Mouse (Mus musculus) MN1 (cell line): ENCODE data around the gene Exoc2.

Source experiments
- DNase-seq: peaks from one replicate; pipeline ENCODE4 v3.0.0-alpha.2; 2016; ENCODE audit warnings: low spot score

The Exoc2 gene

DNA sequence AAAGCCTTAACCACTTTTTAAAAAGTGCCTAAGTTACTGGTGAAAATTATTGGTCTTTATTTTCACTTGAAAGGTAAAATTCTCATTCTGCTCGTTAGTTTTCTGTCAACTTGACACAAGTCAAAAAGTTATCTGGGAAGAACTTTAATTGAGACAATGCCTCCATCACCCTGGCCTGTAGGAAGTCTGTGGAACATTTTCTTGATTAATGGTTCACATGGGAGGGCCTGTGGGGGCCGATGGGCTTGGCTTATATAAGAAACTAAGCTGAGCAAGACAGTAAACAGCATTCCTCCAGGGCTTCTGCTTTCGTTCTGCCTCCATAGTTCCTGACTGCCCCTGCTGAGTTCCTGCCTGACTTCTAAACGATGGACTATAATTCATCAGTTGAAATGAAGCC is 81.6 kb downstream of the Exoc2 start:
- no peak for DNase-seq

DNA sequence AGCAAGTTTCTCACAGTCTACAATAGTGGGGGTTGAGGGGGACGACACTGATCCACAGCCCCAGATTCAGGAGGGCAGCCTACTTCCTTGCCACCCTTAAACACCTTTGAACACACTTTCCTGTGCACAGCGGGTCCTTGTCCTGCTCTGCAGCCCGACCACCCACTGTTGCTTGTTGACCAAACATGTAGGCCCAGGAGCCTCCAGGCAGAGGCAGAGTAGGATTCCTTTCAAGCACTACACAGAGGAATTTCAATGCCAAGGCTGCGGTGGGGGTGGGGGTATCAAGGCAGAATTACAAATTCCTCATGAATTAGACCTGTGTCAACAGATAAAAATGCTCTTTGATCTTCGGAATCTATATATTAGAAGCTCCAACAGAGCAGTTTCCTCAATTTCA is 82.7 kb downstream of the Exoc2 start:
- DNase-seq: no peak

DNA sequence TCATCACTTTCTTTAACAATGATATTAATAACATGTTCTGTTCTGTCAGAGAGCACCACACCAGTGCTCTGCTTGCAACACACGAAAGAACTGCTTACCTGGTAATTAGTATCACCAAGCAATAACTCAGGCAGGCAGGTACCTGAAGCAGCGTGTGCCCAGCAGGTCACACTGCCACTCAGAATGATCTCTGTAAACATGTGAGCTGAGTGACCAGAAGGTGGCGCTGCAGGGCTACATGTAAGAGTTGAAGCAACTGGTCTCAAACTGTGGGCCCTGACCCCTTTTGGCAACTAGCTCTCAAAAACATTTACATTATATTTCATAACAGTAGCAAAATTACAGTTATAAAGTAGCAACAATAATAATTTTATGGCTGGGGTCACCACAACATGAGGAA is 85.4 kb downstream of the Exoc2 start:
- peak; percentile 48 for DNase-seq

DNA sequence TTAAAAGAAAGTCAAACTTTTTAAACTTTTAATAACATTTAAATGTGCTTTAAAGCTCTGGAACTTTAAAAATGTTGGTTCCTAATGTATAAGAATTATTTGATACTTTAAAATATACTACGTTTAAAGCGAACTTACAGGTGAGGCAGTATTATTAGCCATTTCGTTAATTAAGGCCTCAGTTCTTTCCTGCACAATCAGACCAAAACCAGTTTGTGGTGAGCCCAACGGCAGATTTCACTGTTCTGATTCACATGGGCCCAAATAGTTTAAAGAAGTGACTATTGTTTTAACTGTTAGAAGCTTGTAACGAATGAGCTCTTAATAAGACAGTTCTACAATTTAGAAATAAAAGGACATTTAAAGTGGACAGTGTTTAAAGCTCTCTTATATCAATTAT is 93.6 kb downstream of the Exoc2 start:
- DNase-seq: no peak

DNA sequence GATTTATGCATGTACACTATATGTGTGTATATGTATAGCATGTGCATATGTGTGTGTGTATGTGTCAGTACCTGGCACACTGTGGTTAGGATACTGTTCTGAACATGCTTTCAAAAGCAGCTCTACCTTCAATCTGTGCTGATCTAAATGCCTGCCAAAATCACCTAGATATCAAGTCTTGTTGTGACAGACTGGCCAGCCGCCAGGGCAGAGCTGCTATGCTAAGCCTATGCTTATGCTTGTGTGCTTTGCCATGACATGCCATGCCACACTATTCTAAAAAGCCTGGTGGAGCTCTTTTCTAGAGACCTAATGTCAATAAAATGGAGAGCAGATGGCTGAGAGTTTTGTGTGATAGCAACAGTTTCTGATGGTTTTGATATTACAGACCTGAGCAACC is 94.0 kb downstream of the Exoc2 start:
- no peak for DNase-seq

DNA sequence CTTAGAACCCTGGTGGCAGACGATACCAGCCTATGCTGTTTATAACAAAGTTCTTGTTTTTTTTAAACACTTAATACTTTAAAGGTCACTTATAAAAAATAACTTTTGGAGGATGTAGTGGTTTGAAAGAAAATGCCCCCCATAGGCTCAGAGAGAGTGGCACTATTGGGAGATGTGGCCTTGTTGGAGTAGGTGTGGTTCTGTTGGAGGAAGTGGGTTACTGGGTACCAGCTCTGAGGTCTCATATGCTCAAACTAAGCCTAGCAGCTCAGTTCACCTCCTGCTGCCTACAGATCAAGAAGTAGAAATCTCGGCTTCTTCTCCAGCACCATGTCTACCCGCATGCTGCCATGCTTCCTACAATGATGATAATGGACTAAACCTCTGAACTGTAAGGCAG is 98.1 kb downstream of the Exoc2 start:
- DNase-seq: no peak

DNA sequence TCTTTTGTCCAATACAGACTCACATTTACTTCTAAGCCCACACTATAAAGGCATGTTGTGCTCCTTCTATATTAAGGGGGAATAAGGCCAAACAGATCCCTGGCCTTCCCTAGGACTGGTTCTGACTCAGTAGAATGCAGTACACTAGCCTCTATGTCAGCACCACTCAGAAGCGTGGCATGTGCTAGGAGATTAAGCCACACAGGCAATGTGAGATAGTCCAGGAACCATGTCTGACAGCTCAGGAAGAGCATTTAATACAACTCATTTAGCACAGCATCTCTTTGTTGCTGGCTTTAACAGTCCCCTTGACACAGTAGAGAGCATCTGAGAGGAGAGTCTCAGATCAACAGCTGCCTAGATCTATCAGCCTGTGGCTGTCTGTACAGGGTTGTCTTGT is 100.4 kb downstream of the Exoc2 start:
- DNase-seq: peak; percentile 14

DNA sequence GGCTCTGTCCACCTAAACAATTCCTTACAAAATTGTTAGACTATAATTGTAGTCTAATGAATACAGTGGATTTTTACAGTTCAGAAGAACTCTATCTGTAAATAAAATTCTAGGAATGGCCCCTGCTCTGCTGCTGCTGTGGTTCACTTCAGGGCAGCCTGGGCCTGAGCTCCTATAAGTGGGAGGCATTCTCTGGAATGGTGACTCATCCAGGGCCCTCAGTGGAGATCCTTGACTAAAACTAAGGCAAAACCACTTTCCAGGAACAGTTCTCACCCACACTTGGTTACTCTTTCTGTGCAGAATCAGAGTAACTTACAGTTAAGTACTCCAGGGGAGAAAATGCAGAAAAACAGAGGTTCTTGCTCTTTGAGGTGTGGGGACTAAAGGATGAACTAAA is 108.4 kb downstream of the Exoc2 start:
- no peak for DNase-seq

DNA sequence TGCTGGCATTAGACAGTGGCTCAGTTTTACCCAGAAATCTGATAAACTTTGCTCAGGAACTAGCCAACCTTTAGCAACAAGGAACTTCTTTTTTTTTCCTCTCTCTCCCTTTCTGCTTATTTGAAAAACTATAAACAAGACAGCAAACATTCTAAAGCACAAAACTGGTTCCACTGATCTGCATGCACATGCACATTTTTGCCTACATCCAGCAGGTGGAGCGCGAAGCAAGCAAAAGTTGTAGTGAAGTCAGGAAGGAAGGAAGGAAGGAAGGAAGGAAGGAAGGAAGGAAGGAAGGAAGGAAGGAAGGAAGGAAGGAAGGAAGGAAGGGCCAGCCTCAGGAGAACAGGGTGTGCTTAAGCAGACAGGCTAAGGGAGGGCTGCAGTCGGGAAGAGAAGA is 109.9 kb downstream of the Exoc2 start:
- DNase-seq: no peak

DNA sequence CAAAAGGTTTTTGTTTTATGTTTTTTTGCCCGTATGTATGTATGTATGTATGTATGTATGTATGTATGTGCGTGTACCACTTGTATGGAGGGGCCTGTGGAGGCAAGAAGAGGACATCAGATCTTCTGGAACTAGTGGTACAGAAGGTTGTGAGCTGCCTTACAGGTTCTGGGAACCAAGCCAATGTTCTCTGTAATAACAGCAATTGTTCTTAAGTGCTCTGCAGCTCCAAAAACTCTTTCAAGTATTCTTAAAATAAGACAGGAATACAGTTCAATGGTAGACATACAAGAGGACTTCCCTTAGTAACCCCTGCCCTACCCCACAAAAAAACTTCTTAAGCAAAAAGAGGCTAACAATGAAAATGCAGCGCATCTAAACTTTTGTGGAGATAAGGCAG is 115.5 kb downstream of the Exoc2 start:
- DNase-seq: no peak

DNA sequence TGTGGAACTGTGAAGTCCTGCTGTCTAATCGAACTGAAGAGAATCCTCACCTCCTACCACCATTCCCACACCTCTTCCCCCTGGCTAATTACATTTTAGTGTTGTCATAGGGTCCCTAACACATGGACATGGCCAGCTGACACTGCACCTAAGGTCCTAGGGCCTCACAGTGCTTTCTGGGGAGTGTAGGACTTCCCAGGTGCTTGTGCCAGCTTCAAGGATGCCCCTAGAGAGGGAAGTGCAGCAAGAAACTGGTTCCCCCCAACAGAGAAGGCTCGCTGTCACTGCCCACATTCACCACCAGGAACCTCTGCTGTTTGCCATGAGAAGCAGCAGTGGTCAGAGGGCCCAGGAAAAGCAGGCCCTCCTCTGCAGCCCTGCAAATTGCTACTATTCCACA is 123.2 kb downstream of the Exoc2 start:
- DNase-seq: no peak

DNA sequence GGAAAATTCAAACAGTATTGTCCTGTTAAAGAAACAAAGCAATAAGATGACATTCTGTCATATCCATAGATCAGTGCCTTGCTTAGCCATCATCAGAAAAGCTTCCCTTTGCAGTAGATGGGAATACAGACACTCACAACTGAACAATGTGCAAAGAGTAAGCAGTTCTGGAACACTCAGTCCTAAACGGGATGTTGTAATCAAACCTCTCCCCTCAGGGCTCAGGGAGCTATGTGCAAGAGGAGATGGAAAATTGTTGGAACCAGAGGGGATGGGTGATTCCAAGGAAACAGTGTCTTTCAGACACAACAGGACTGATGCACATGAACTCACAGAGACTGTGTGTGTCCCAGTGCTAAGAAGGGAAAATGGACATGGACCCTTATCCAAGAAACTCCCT is 125.9 kb downstream of the Exoc2 start:
- DNase-seq: no peak

DNA sequence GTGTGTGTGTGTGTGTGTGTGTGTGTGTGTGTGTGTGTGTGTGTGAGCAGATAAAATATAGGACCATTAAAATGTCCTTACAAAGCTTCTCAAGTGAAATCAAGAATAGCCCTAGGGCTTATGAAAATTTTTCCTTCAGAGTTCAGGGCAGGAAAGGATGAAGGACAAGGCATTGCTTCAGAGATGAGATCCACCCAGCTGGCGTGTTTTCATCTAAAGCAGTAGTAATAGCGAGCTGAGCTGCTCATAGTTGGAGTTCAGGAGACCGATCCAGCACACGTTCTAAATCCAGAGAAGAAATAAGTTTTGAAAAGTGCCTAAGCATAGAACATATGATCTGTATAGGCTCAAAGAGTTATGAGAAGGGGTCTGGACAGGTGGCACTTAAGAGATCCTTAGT is 127.4 kb downstream of the Exoc2 start:
- no peak for DNase-seq

DNA sequence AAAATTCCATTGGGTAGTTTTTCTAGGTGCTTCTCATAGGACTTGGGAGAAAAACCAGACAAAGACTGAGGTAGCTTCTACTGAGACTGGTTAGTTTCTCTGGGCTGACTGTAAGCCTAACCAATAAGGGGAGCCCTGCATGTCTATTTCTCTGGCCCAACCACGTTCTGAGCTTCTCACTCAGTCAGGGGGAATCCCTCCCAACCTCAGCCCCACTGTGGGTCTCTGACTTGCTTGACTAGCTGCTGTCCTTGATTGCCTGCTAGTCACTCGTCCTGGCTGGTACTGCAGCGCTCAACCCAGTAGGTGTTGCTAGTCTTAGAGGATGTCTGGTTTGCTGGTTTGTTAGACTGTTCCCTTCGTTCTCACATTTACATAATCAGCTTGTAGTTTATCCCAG is 130.8 kb downstream of the Exoc2 start:
- DNase-seq: no peak

DNA sequence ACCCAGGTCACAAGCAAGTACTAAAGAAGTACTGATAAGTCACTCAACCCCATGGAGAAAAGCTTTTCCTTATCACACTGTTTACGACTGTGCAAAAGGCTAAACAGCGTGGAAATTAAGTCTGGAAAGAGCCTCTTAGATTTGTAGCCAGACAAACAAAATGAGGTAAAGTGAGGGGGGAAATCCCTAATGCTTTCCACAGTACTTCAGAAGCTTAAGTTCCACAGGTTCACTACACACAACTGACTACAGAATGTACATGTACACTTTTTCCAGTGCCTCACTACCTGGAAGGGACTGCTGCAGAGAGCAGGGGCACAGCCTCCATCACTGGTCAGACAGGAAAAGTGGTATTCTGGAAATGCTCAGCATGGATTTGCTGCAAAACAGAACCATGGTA is 132.1 kb downstream of the Exoc2 start:
- no peak for DNase-seq

DNA sequence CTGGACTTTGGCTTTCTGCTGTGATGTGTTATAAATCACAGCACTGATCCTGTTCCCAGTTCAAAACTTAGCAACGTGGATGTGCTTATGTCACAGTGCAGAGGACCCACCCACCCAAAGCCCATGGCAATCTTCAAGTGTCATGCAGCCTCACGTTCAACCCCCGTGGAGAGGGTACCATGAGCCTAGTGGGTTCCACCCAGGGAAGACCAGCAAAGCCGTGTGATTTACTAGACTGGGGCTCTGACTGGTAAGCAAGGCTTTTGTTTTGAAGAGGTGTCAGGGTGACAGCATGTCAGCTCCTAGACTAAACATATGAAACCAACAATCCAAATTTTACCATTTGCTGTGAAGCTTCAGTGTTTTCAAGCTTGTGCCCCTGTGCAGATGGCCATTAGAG is 132.6 kb downstream of the Exoc2 start:
- no peak for DNase-seq

DNA sequence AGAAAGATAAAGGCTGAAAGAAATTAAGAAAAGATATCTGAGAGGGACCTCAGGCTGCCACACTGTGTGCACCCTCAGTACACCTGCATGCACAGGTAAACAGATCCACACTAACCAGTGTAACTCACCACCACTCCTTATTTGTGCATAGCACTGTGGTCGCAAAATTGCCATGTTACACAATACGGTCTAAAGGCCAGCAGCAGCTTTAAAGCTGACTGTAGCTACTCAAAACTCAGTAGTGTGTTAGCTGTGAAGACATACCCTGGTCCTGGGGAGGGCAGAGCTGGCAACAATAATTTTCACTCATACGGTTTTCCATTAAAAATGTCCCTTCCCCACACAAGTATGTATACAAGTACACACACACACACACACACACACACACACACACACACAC is 133.2 kb downstream of the Exoc2 start:
- no peak for DNase-seq

DNA sequence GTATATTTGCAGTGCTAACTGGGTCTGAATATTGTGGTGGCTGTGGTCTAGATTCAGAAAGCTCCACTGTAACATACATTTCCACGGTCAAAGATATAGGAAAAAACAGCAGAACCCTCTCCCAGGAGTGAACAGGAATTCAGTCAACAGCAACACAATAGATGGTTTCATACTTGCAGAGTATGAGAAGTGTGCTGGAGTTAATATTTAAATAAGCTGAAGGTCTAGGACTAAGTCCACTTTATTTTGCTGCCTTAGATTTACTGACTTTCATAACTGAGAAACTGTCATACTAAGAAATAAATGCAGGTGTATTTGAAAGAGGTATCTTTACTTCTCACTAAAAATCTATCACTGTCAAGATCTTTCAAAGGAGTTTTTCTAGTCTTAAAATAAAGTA is 137.6 kb downstream of the Exoc2 start:
- no peak for DNase-seq

DNA sequence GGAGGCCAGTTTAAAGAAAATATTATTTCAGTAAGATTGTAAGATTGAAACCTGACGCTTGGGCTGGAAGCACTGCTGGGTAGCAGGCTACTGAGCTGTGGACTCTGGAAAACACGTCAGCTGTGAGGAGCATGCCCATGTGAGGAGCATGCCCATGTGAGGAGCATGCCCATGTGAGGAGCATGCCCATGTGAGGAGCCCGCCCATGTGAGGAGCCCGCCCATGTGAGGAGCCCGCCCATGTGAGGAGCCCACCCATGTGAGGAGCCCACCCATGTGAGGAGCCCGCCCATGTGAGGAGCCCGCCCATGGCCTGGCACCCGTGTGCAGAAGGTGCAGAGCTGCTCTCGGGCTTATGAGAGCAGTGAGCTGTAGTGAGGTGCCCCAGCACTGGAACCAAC is 139.0 kb downstream of the Exoc2 start:
- DNase-seq: no peak

DNA sequence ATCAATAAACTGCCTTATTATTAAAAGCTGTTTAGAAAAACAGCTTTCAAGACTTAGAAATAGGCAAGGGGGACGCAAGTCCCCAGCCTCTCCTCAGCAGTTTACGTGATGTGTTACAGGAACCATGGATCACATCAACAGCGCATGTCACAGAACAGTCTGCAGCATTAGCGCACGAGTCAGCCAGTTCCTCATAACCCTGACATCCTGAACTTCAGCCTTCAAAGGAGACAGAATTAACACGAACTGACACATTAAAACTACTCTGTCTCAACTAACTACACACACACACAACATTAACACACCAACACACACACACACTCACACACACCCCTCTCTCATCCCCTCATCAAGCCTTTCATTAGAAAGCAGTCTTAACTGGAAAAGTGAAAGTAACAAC is 139.5 kb downstream of the Exoc2 start:
- DNase-seq: no peak

DNA sequence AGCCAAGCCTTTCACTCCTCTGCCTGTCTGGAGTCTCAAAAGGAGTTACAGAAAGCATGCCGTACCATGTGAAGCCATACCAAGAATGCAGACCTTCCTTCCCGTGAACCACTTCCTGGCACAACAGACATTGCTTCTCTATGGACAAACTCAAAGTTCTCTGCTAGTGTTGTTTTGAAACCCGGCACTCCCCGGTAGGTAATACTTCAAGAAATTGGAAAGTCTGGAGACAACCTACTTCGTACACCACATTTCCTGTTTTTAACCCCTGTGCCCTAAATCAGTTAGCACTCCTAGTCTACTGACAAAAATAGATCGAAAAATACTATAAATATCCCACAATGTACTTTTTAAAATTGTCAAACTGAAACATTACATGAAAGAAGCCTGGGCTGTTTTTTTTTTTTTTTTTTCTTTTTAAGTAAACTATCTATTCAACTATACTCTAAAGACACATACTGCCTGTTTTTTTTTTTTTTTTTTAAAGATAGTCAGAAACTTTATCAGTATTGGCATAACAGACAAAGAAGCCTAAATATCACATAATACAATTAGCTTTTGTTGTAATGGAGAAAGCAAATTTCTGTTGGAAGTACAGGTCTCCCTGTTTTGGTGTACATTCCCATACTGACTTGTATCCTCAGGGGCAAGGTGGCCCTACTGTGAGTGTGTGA is 140.3 kb downstream of the Exoc2 start:
- DNase-seq: no peak

DNA sequence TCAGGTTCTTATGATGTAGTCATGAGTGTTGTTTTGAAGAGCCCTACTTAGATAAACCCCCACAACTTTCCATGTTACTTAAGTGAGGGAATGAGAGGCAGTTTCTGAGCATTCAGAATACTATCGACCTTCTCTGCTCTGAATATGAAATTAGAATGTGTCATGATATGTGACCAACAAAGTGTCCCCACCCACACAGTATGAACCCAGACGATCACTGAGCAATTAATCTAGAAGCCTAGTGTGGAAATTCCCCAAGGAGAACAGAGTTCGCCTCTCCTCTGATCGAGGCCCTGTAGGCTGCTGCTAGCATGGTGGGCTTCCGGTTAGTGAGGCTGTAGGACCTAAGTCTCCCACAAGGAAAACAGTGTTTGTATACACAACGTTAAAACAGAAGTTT is 142.5 kb downstream of the Exoc2 start:
- DNase-seq: no peak

DNA sequence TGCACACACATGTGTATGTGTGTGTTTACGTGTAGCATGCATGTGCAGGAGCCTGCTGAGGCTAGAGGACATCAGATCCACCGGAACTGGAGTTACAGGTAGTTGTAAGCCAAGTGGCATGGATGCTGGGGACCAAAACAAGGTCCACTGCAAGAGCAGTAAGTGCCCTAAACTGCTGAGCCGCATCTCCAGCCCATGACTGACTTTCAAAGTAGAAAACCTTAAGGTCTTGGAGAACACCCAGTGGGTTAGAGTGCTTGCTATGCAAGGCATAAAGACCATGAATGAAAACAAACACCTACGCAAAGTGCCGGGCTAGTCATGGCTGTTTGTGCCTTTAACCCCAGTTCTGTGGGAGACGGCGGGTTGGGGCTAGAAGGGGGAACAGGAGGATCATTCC is 147.4 kb downstream of the Exoc2 start:
- DNase-seq: no peak

DNA sequence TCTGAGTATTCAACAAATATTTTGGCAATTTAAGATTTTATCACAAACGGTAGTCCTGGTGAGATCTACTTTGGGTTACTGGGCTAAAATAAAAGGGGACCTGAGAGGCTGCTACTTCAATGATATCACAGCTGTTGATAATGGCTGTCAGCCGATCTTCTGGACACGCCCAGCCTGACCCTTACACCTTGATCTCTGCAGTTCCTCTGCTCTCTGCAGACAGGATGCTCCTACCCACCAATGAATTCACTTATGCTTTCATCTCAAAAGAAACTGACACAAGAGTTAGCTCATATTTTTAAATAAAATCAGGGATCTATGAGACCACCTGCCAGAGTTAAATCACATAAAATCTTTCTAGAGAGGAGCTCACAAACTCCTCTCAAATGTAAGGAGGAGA is 149.0 kb downstream of the Exoc2 start:
- DNase-seq: no peak

DNA sequence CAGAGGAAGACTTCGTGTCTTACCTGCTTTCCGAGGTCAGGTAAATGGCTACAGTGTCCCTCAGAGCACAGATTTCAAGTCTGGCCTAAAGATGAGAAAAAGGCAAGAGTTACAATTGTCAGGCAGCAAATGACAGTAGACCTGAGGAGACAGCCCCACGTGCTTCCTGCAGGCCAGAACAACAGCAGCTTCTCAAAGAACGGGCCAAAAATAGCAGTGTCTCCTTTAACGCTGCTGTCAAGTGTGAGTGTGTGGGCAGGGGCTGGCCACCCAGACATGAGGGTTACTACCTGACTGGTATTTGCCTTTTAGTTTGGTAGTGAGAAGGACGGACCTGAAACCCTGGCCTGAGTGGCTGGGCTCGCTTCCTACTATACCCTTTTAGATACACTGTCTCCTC is 153.3 kb downstream of the Exoc2 start:
- no peak for DNase-seq
